ENCODE assay signal across 9 mouse cellular contexts in genomic region chr11:61751612-61752011, GRCm38 (mm10). TPM values are rescaled to one million over a fixed set of nuclear protein-coding genes. Genes with fewer than 3 reads are reported as not detected.
DNase-seq lines count a peak whose midpoint lies in the region; TF ChIP-seq lines count a peak whose summit lies in the region.
"Had no signal": no experiment of that assay in that cellular context is flagged by ENCODE, and none has a peak within 500 bp of the region (broad histone marks: within the 10 kb centered on the region; RNA-seq: fewer than 3 reads in every experiment).

No protein-coding gene starts in this region.

- TF ChIP-seq POLR2A in ES-Bruce4 (IDR thresholded peaks at IDR 0.05; ENCODE audit: insufficient read depth, low read length): no peak

- no peak overlapping the region for H3K27ac ChIP-seq in ES-Bruce4 (ENCODE audit: insufficient read depth, low read length)

- no peaks in the 10 kb centered on the region for H3K27me3 ChIP-seq in ES-Bruce4 (ENCODE audit: control insufficient read depth, insufficient read depth, low read length, poor library complexity, severe bottlenecking)

- no peak overlapping the region for H3K4me3 ChIP-seq in ES-Bruce4 (ENCODE audit: low read depth, low read length)
- H3K4me3 ChIP-seq: myocyte had no signal

- no peaks in the 10 kb centered on the region for H3K9me3 ChIP-seq in ES-Bruce4 (replicated peaks; ENCODE audit: control insufficient read depth, insufficient read depth, low read length, poor library complexity, severe bottlenecking)

- H3K4me1 ChIP-seq in ES-Bruce4 (ENCODE audit: control insufficient read depth, insufficient read depth, low read length): no peaks in the 10 kb centered on the region

- H3K36me3 ChIP-seq in ES-Bruce4 (ENCODE audit: control insufficient read depth, insufficient read depth, low read length, poor library complexity, severe bottlenecking): peaks cover 49% of the 10 kb centered on the region

- peak; percentile 12 to 22 for DNase-seq in kidney, postnatal 4 days
- no peak for DNase-seq in kidney, postnatal 14 days
- DNase-seq in brain, adult 2 months (ENCODE audit: low read depth, low spot score): peak; percentile 59
- DNase-seq in naive thymus-derived CD4-positive, alpha-beta T cell, adult 2 months (ENCODE audit: low read depth): peak; percentile 40
- DNase-seq in ovary, postnatal 36 days (ENCODE audit: low spot score): no peak
- no peak for DNase-seq in neural tube, embryonic 10.5 days (ENCODE audit: extremely low spot score, low spot score)
- DNase-seq: layer of hippocampus, postnatal 36 days had no signal

- TF ChIP-seq CTCF in ES-Bruce4 (IDR thresholded peaks at IDR 0.05; ENCODE audit: low read depth, low read length): peak; percentile 52

- no peak for TF ChIP-seq EP300 in ES-Bruce4 (IDR thresholded peaks at IDR 0.05; ENCODE audit: insufficient read depth, low read depth, low read length)

- no peak overlapping the region for H3K9ac ChIP-seq in ES-Bruce4 (ENCODE audit: low read depth, poor library complexity, severe bottlenecking)

RNA-seq across cellular contexts. Expression of gene Prpsap2, which starts 10.3 kb away (rescaled TPM):
- polyA plus RNA-seq in ES-Bruce4 (2011; ENCODE audit: insufficient read depth, insufficient read length, low read depth, missing spikeins): 58.4 and 64.2 TPM in 2 replicates

RNA-seq across cellular contexts. Expression of gene Slc5a10, which starts 31.0 kb away (rescaled TPM):
- 0.35 TPM in 1 of 2 replicates, not detected in the other for polyA plus RNA-seq in ES-Bruce4 (2011; ENCODE audit: insufficient read depth, insufficient read length, low read depth, missing spikeins)

Comparison
In these comparisons a context has a peak if more than half of its experiments do, and no peak if none do; other contexts are left out.
1. DNase-seq: peak in kidney, postnatal 4 days (2 of 2), brain, adult 2 months (single experiment) and naive thymus-derived CD4-positive, alpha-beta T cell, adult 2 months (single experiment); none in kidney, postnatal 14 days (single experiment), ovary, postnatal 36 days (single experiment) and neural tube, embryonic 10.5 days (single experiment).